Comparison of ENCODE assay signal across 10 mouse cellular contexts in the genomic region with DNA sequence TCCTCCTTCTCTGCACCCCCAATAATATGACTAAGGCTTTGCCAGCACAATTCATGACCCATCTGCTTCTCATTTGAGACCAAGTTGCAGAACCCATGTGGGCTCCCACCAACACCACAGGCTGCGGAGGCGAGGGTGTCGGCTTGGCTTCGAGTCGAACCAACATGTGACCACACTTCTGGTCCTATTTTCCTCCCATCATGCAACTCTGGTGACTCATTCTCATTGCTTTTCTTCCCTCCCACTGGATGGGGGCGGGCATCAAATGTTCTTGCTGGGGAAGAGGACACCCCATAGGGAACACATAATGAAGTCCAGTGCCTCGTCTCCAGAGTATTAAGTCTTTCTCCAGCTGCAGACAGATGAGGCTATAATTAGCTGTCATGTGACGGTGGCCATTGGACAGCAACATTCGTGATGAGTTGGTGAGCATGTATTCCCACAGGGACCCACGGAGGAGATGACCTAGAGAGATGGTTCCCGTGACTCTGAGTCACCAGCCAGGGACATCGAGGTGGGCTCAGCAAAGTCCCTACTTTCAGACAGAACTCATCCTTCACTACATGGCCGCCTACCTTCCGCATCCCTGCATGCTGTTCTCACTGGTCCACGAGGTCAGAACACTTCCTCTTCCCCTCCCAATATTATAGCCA. TPM values are rescaled to one million over a fixed set of nuclear protein-coding genes. Genes with fewer than 3 reads are reported as not detected.
DNase-seq lines count a peak whose midpoint lies in the region; ATAC-seq lines count a peak whose summit lies in the region.
"Had no signal": no experiment of that assay in that cellular context is flagged by ENCODE, and none has a peak within 500 bp of the region (broad histone marks: within the 10 kb centered on the region; RNA-seq: fewer than 3 reads in every experiment).

No protein-coding gene starts in this region.

- H3K27me3 ChIP-seq in lung, embryonic 15.5 days = no peaks in the 10 kb centered on the region
- H3K27me3 ChIP-seq in kidney, embryonic 16.5 days (ENCODE audit: insufficient read depth, low read length) = no peaks in the 10 kb centered on the region
- H3K27me3 ChIP-seq: limb, embryonic 15.5 days; Patski had no signal

- intact Hi-C loops in heart, postnatal 25 days (cut with DNase I) = no loop called here

- no peak overlapping the region for H3K4me2 ChIP-seq in lung, embryonic 15.5 days
- no peak overlapping the region for H3K4me2 ChIP-seq in kidney, embryonic 16.5 days (replicated peaks; ENCODE audit: low read depth, low read length)
- H3K4me2 ChIP-seq: limb, embryonic 15.5 days had no signal

- 69% methylated on average over 15 of the region's 15 CpGs for WGBS in lung, embryonic 15.5 days
- 86% methylated on average over 15 of the region's 15 CpGs for WGBS in kidney, embryonic 16.5 days

- no peak for ATAC-seq in lung, embryonic 15.5 days (ENCODE audit: borderline replicate concordance, extremely low read depth, low FRiP score, low TSS enrichment)
- ATAC-seq in kidney, embryonic 16.5 days (ENCODE audit: low FRiP score, low TSS enrichment) = no peak
- ATAC-seq in megakaryocyte-erythroid progenitor cell, adult 5-6 weeks (replicated peaks; ENCODE audit: low FRiP score, low TSS enrichment, poor library complexity, severe bottlenecking) = no peak
- ATAC-seq: Patski had no signal

- no peaks in the 10 kb centered on the region for H3K9me3 ChIP-seq in lung, embryonic 15.5 days
- H3K9me3 ChIP-seq in kidney, embryonic 16.5 days (ENCODE audit: low read length) = no peaks in the 10 kb centered on the region
- H3K9me3 ChIP-seq: limb, embryonic 15.5 days had no signal

- H3K27ac ChIP-seq in lung, embryonic 15.5 days = peak overlapping the region; percentile 38; the same call in 1 of the 2 replicates
- H3K27ac ChIP-seq in kidney, embryonic 16.5 days (ENCODE audit: low read length) = no peak overlapping the region
- H3K27ac ChIP-seq: limb, embryonic 15.5 days had no signal

- no peak overlapping the region for H3K4me3 ChIP-seq in lung, embryonic 15.5 days
- H3K4me3 ChIP-seq in kidney, embryonic 16.5 days (ENCODE audit: low read length) = no peak overlapping the region
- H3K4me3 ChIP-seq: limb, embryonic 15.5 days had no signal

- no peak overlapping the region for H3K9ac ChIP-seq in lung, embryonic 15.5 days
- no peak overlapping the region for H3K9ac ChIP-seq in kidney, embryonic 16.5 days (replicated peaks; ENCODE audit: low read length)
- H3K9ac ChIP-seq: limb, embryonic 15.5 days had no signal

- DNase-seq in adipocyte (ENCODE audit: low spot score) = peak; percentile 91
- peak; percentile 88 to 92 for DNase-seq in frontal cortex, postnatal 36 days (ENCODE audit: low spot score in 2 of 2)
- peak; percentile 82 for DNase-seq in heart, postnatal 25 days (ENCODE audit: low spot score)
- no peak for DNase-seq in MN1 (ENCODE audit: low spot score)
- DNase-seq in spleen, postnatal 36 days (ENCODE audit: low spot score in 2 of 2) = no peak

- H3K4me1 ChIP-seq in lung, embryonic 15.5 days = peaks cover 85% of the 10 kb centered on the region
- H3K4me1 ChIP-seq in kidney, embryonic 16.5 days (ENCODE audit: insufficient read depth, low read length) = peaks cover 55% of the 10 kb centered on the region

- H3K36me3 ChIP-seq in lung, embryonic 15.5 days = no peaks in the 10 kb centered on the region
- H3K36me3 ChIP-seq in kidney, embryonic 16.5 days (ENCODE audit: insufficient read depth, low read length) = 0 out of 2 replicates have a peak, but pooled peaks cover 3% of the 10 kb centered on the region
- H3K36me3 ChIP-seq: limb, embryonic 15.5 days had no signal

RNA-seq across cellular contexts. Expression of gene Col4a2, which starts 39.0 kb away (rescaled TPM):
- 100 to 1,000 TPM; 292 to 338 TPM for total RNA-seq in heart, postnatal 25 days (2021)
- 121 and 126 TPM in 2 replicates for polyA plus RNA-seq in lung, embryonic 15.5 days (2015; fragmentation: Nextera tagmentation; extraction: Ambion mirVana)
- polyA plus RNA-seq in kidney, embryonic 16.5 days (2015; fragmentation: Nextera tagmentation; extraction: Ambion mirVana) = 121 and 126 TPM in 2 replicates
- total RNA-seq in megakaryocyte-erythroid progenitor cell, adult 5-6 weeks (2014; fragmentation: Nextera tagmentation) = 0.20 and 0.35 TPM in 2 replicates
- total RNA-seq in megakaryocyte-erythroid progenitor cell, adult 5-6 weeks (2017) = 0.56 and 0.57 TPM in 2 replicates

RNA-seq across cellular contexts. Expression of gene Col4a1, which starts 39.0 kb away (rescaled TPM):
- 100 to 1,000 TPM; 537 to 622 TPM for total RNA-seq in heart, postnatal 25 days (2021)
- polyA plus RNA-seq in lung, embryonic 15.5 days (2015; fragmentation: Nextera tagmentation; extraction: Ambion mirVana) = 335 and 360 TPM in 2 replicates
- 382 and 440 TPM in 2 replicates for polyA plus RNA-seq in kidney, embryonic 16.5 days (2015; fragmentation: Nextera tagmentation; extraction: Ambion mirVana)
- not detected in 2 replicates for total RNA-seq in megakaryocyte-erythroid progenitor cell, adult 5-6 weeks (2014; fragmentation: Nextera tagmentation)
- total RNA-seq in megakaryocyte-erythroid progenitor cell, adult 5-6 weeks (2017) = 0.34 TPM in 1 of 2 replicates, not detected in the other

Comparison
In these comparisons a context has a peak if more than half of its experiments do, and no peak if none do; other contexts are left out.
1. DNase-seq: peak in adipocyte (single experiment), frontal cortex, postnatal 36 days (2 of 2) and heart, postnatal 25 days (single experiment); none in MN1 (single experiment) and spleen, postnatal 36 days (0 of 2).
2. RNA of gene Col4a2, which starts 39.0 kb away (total RNA-seq): 292 to 338 TPM in heart, postnatal 25 days; 0.20 to 0.57 TPM in megakaryocyte-erythroid progenitor cell, adult 5-6 weeks; every median in the first group is over 100 times any median in the second.
3. RNA of gene Col4a1, which starts 39.0 kb away (total RNA-seq): 537 to 622 TPM in heart, postnatal 25 days; 0.34 TPM in megakaryocyte-erythroid progenitor cell, adult 5-6 weeks; every median in the first group is over 100 times any median in the second.